Mouse (Mus musculus) midbrain, postnatal 0 days (tissue): Measurements from ENCODE around the gene 9930021J03Rik. TPM values are rescaled to one million over a fixed set of nuclear protein-coding genes. Genes with fewer than 3 reads are reported as not detected.

Source experiments
- ATAC-seq: fragments of 200-750 bp; cut with Nextera tagmentation; 2 replicates; pipeline ENCODE4 v1.8.0; 2017; ENCODE audit warnings: moderate number of reproducible peaks, mild to moderate bottlenecking, moderate TSS enrichment, moderate library complexity; ENCODE audit not compliant: low FRiP score
- DNase-seq: peaks from one replicate; pipeline ENCODE4 v3.0.0-alpha.2; 2015; ENCODE audit warnings: low spot score
- H3K27ac ChIP-seq: fragments of 300-500 bp; sonication (generic); 2 replicates; pipeline ENCODE4 v1.5.1; 2014; ENCODE audit warnings: low read depth, mild to moderate bottlenecking, low read length, mixed read lengths
- H3K27me3 ChIP-seq: fragments of 300-500 bp; sonication (generic); 2 replicates; pipeline ENCODE4 v1.6.1; 2014; ENCODE audit warnings: low read length, control low read depth, mixed read lengths; ENCODE audit not compliant: insufficient read depth
- H3K36me3 ChIP-seq: fragments of 300-500 bp; sonication (generic); 2 replicates; pipeline ENCODE4 v1.6.1; 2014; ENCODE audit warnings: low read length, control low read depth, mixed read lengths; ENCODE audit not compliant: insufficient read depth
- H3K4me1 ChIP-seq: fragments of 300-500 bp; sonication (generic); 2 replicates; pipeline ENCODE4 v1.6.1; 2014; ENCODE audit warnings: mild to moderate bottlenecking, control low read depth, antibody characterized with exemption, low read length, mixed read lengths; ENCODE audit not compliant: insufficient read depth
- H3K4me2 ChIP-seq: fragments of 300-500 bp; sonication (generic); 2 replicates; pipeline ENCODE4 v1.6.1; 2014; ENCODE audit warnings: low read depth, mild to moderate bottlenecking, low read length, mixed read lengths; ENCODE audit not compliant: poor library complexity, severe bottlenecking
- H3K4me3 ChIP-seq: fragments of 300-500 bp; sonication (generic); 2 replicates; pipeline ENCODE4 v1.5.1; 2014; ENCODE audit warnings: low read depth, mild to moderate bottlenecking, low read length, moderate library complexity
- H3K9ac ChIP-seq: fragments of 300-500 bp; sonication (generic); replicated peaks from 2 replicates; pipeline ENCODE4 v1.6.1; 2014; ENCODE audit warnings: mild to moderate bottlenecking, low read length, moderate library complexity, mixed read lengths; ENCODE audit not compliant: poor library complexity, severe bottlenecking
- H3K9me3 ChIP-seq: fragments of 300-500 bp; sonication (generic); 2 replicates; pipeline ENCODE4 v1.6.1; 2016; ENCODE audit warnings: low read length, control low read depth
- CTCF ChIP-seq: IDR thresholded peaks from 2 replicates; pipeline ENCODE4 v1.5.1; 2016; ENCODE audit warnings: antibody characterized with exemption, mild to moderate bottlenecking
- WGBS: fragments of 180-500 bp; shearing (Covaris S2); extraction: QIAGEN DNeasy Blood & Tissue Kit; methylation state at CpG from one replicate; pipeline ENCODE4 v1.1.7; 2014; 5-methylcytosine and 5-hydroxymethylcytosine counted together
- polyA plus RNA-seq: library from polyadenylated mRNA; unstranded; fragments of >200 nt; fragmentation: Nextera tagmentation; extraction: Ambion mirVana; gene quantifications from 2 replicates; pipeline ENCODE4 v1.2.1, GENCODE M21; 2015
- total RNA-seq: library from RNA; depleted of rRNA; stranded (reverse); fragments of >200 nt; gene quantifications from 2 replicates; pipeline ENCODE4 v1.2.3, GENCODE M21; 2014

Gene 9930021J03Rik
- total and polyA plus RNA-seq, 2 experiments from 2014 or later, result 6.3 to 27.0 TPM

- no peaks in the 10 kb centered on the region for H3K27me3 ChIP-seq
- no peaks in the 10 kb centered on the region for H3K4me1 ChIP-seq
- TF ChIP-seq CTCF, result no peak
- H3K36me3 ChIP-seq, result no peaks in the 10 kb centered on the region
- ATAC-seq (no peak), DNase-seq (no peak)
- no peaks in the 10 kb centered on the region for H3K9me3 ChIP-seq
- no peak within 1 kb of the TSS for H3K9ac ChIP-seq
- H3K4me2 ChIP-seq, result no peak within 1 kb of the TSS
- WGBS, result 51% methylated on average over 3 of the region's 3 CpGs
- no peak within 1 kb of the TSS for H3K27ac ChIP-seq
- H3K4me3 ChIP-seq, result no peak within 1 kb of the TSS
Measured at GRCm38 (mm10) chr19:29697245-29697874, 108.4 kb downstream of the 9930021J03Rik start, which contains the start of gene Mlana. Gene Mlana (plus strand): TSS chr19:29697824.

GRCm38 (mm10) chr19:29696840-29697239, 108.9 kb downstream of the 9930021J03Rik start:
- no peak for TF ChIP-seq CTCF
- Histone ChIP-seq H3K4me2 (no peak overlapping the region), H3K9me3 (no peaks in the 10 kb centered on the region), H3K4me3 (no peak overlapping the region), H3K9ac (no peak overlapping the region), H3K36me3 (no peaks in the 10 kb centered on the region), H3K27me3 (no peaks in the 10 kb centered on the region), H3K27ac (no peak overlapping the region), H3K4me1 (no peaks in the 10 kb centered on the region)
- DNase-seq (no peak), ATAC-seq (no peak)

- DNase-seq (no peak), ATAC-seq (no peak)
- H3K27ac ChIP-seq, result no peak overlapping the region
- H3K9ac ChIP-seq, result no peak overlapping the region
- H3K27me3 ChIP-seq, result no peaks in the 10 kb centered on the region
- H3K4me1 ChIP-seq, result no peaks in the 10 kb centered on the region
- H3K4me2 ChIP-seq, result no peak overlapping the region
- H3K9me3 ChIP-seq, result no peaks in the 10 kb centered on the region
- no peak overlapping the region for H3K4me3 ChIP-seq
- no peaks in the 10 kb centered on the region for H3K36me3 ChIP-seq
- no peak for TF ChIP-seq CTCF
- WGBS, result 95% methylated on average over 4 of the region's 4 CpGs
Measured at GRCm38 (mm10) chr19:29696309-29696708, 109.5 kb downstream of the 9930021J03Rik start.

GRCm38 (mm10) chr19:29695071-29695470, 110.7 kb downstream of the 9930021J03Rik start:
- no peak for TF ChIP-seq CTCF

GRCm38 (mm10) chr19:29683844-29684540, 121.8 kb downstream of the 9930021J03Rik start:
- peak; percentile 88 for DNase-seq
- WGBS, result 55% methylated on average over 16 of the region's 16 CpGs

More at GRCm38 (mm10) chr19:29695071-29695470, 110.7 kb downstream of the 9930021J03Rik start:
- Histone ChIP-seq H3K27ac (no peak overlapping the region), H3K4me1 (no peaks in the 10 kb centered on the region), H3K27me3 (no peaks in the 10 kb centered on the region), H3K9ac (no peak overlapping the region), H3K4me2 (no peak overlapping the region), H3K36me3 (no peaks in the 10 kb centered on the region), H3K4me3 (no peak overlapping the region), H3K9me3 (no peaks in the 10 kb centered on the region)
- no peak for DNase-seq
- ATAC-seq, result no peak
- 83% methylated on average over 10 of the region's 10 CpGs for WGBS

More at GRCm38 (mm10) chr19:29683844-29684540, 121.8 kb downstream of the 9930021J03Rik start:
- no peak overlapping the region for H3K27ac ChIP-seq
- ATAC-seq, result peak; percentile 58; the same call in 1 of the 2 replicates
- H3K4me1 ChIP-seq, result no peaks in the 10 kb centered on the region
- no peak overlapping the region for H3K9ac ChIP-seq
- H3K27me3 ChIP-seq, result no peaks in the 10 kb centered on the region
- H3K36me3 ChIP-seq, result no peaks in the 10 kb centered on the region
- no peaks in the 10 kb centered on the region for H3K9me3 ChIP-seq
- no peak overlapping the region for H3K4me2 ChIP-seq
- peak; percentile 90 for TF ChIP-seq CTCF
- no peak overlapping the region for H3K4me3 ChIP-seq
